Mouse (Mus musculus) embryonic facial prominence, embryonic 15.5 days (tissue): Measurements from ENCODE around the gene Xylt1. TPM values are rescaled to one million over a fixed set of nuclear protein-coding genes. Genes with fewer than 3 reads are reported as not detected.

Experiments
- ATAC-seq: fragments of 200-750 bp; cut with Nextera tagmentation; 2 replicates; pipeline ENCODE4 v1.8.0; 2017; ENCODE audit warnings: low read depth, moderate TSS enrichment; ENCODE audit not compliant: insufficient number of reproducible peaks, low FRiP score, low TSS enrichment
- H3K27ac ChIP-seq: fragments of 300-500 bp; sonication (generic); replicated peaks from 2 replicates; pipeline ENCODE4 v1.5.1; 2015; ENCODE audit warnings: mild to moderate bottlenecking, inconsistent platforms
- H3K27me3 ChIP-seq: fragments of 300-500 bp; sonication (generic); 2 replicates; pipeline ENCODE4 v1.6.1; 2015; ENCODE audit warnings: inconsistent platforms
- H3K36me3 ChIP-seq: fragments of 300-500 bp; sonication (generic); 2 replicates; pipeline ENCODE4 v1.6.1; 2015; ENCODE audit warnings: mild to moderate bottlenecking, inconsistent platforms
- H3K4me1 ChIP-seq: fragments of 300-500 bp; sonication (generic); 2 replicates; pipeline ENCODE4 v1.6.1; 2015; ENCODE audit warnings: inconsistent platforms
- H3K4me2 ChIP-seq: fragments of 300-500 bp; sonication (generic); replicated peaks from 2 replicates; pipeline ENCODE4 v1.6.1; 2015; ENCODE audit warnings: mild to moderate bottlenecking, inconsistent platforms
- H3K4me3 ChIP-seq: fragments of 300-500 bp; sonication (generic); replicated peaks from 2 replicates; pipeline ENCODE4 v1.5.1; 2015; ENCODE audit warnings: mild to moderate bottlenecking, inconsistent platforms
- H3K9ac ChIP-seq: fragments of 300-500 bp; sonication (generic); 2 replicates; pipeline ENCODE4 v1.6.1; 2015; ENCODE audit warnings: inconsistent platforms
- H3K9me3 ChIP-seq: fragments of 300-500 bp; sonication (generic); replicated peaks from 2 replicates; pipeline ENCODE4 v1.6.1; 2016; ENCODE audit warnings: inconsistent platforms
- WGBS: fragments of 180-500 bp; shearing (Covaris S2); methylation state at CpG from one replicate; pipeline ENCODE4 v1.1.7; 2015; 5-methylcytosine and 5-hydroxymethylcytosine counted together
- polyA plus RNA-seq: library from polyadenylated mRNA; unstranded; fragments of >200 nt; fragmentation: Nextera tagmentation; extraction: Ambion mirVana; gene quantifications from 2 replicates; pipeline ENCODE4 v1.2.1, GENCODE M21; 2015

Gene Xylt1
- polyA plus RNA-seq, 1 experiment from 2014 or later: 2.7 TPM

DNA sequence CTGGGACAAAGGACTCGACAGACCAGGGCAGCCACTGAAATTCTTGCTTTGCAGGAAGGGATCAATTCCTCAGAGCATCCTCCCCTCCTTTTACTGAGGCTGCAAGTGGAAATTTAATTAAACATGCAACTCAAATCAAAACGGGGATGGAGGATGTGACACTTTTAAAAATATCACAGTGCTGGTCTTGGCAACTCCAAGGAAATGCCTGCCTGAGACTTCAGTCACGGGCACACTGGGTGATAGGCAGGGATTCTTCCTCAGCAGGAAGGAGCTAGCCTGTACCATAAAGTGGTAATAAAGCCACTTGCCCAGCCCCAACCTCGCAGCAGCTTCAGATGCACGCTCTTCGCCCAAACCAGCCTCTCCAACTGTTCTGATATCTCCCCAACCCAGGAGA is 339.6 kb downstream of the Xylt1 start:
- WGBS: 65% methylated on average over 6 of the region's 6 CpGs
- Histone ChIP-seq H3K9ac (no peak overlapping the region), H3K27ac (no peak overlapping the region), H3K4me1 (no peaks in the 10 kb centered on the region), H3K4me3 (no peak overlapping the region), H3K36me3 (no peaks in the 10 kb centered on the region), H3K4me2 (no peak overlapping the region), H3K9me3 (no peaks in the 10 kb centered on the region), H3K27me3 (no peaks in the 10 kb centered on the region)
- no peak for ATAC-seq
